Mouse (Mus musculus): ENCODE data around the gene Mapk14. TPM values are rescaled to one million over a fixed set of nuclear protein-coding genes. Genes with fewer than 3 reads are reported as not detected.
A peak's percentile ranks its signal among the peaks of the same experiment; 100 is the strongest.
"Not testable (repeated sequence)": the region's sequence is repeated elsewhere in the genome, so short reads cannot be mapped to it uniquely, and the experiment has no call there.

Mapk14 gene
- polyA plus RNA-seq, 1 experiment from 2014 or later = 47.2 TPM

DNA sequence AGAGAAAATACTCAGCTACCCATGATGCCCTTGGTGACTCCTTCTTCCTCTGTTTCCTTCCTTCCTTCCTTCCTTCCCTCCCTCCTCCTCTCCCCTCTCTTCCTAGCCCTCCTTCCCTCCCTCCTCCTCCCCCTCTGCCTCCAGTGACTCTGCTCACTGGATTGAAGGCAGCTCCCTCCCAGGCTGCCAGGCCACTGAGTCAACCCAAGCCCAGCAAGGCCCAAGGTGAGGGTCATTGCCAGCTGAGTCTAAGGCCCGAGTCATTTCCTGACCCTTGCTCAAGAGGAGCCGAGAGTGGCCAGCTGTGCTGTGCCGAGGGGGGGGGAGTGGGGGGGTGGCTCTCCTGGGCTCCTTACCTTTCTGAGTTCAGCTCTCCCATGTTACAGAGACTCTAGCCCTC is 75.1 kb downstream of the Mapk14 start:
- 73% methylated on average over 3 of the region's 3 CpGs for WGBS
- H3K9ac ChIP-seq (ENCODE audit: low read length) = no peak overlapping the region
- H3K9me3 ChIP-seq (ENCODE audit: control insufficient read depth, low read length) = no peaks in the 10 kb centered on the region
- H3K4me3 ChIP-seq (ENCODE audit: low read depth, low read length) = no peak overlapping the region
- no peak overlapping the region for H3K4me2 ChIP-seq
- H3K27ac ChIP-seq (ENCODE audit: low read depth, low read length) = no peak overlapping the region
- H3K27me3 ChIP-seq (ENCODE audit: control insufficient read depth, insufficient read depth, low read length) = peaks cover 30% of the 10 kb centered on the region
- ATAC-seq (ENCODE audit: low FRiP score) (no peak), DNase-seq (ENCODE audit: low spot score, missing footprints) (no peak)
- H3K4me1 ChIP-seq (ENCODE audit: control insufficient read depth, insufficient read depth, low read length) = peaks cover 11% of the 10 kb centered on the region
- no peaks in the 10 kb centered on the region for H3K36me3 ChIP-seq (ENCODE audit: control insufficient read depth, insufficient read depth, low read length)

DNA sequence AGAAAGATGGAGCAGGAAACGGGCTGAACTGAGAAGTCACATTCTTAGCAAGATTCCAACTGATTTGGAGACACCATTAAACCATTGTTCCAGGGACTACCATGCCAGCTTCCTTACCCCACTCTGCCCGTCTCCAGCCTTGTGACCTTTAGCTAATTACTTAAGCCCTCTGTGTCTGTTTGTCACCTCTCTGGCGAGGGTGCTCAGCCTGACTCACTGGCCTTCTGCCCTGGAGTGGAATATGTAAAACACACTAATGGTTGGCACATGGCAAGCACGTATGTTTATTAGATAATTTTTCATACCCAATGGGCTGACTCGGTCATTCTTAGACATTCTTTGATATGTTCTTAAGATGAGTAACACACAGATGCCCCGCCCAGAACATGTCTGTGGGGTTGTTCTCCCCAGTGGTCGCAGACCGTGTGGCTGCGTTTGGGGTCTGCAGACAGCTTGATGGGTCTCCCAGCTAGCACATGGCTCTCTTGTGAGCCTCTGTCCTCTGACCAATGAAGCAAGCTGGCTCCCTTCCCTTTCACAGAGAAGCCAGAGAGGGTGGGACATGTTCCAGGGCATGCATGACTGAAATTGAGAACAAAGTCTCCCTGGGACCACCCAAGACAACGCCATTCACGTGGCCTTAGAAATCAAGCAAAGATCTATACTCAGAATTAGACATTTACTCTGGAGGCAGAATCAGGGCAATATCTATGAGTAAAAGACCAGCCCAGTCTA is 75.8 kb downstream of the Mapk14 start:
- Histone ChIP-seq H3K9me3 (ENCODE audit: control insufficient read depth, low read length) (no peaks in the 10 kb centered on the region), H3K27me3 (ENCODE audit: control insufficient read depth, insufficient read depth, low read length) (peaks cover 31% of the 10 kb centered on the region), H3K4me2 (no peak overlapping the region), H3K4me1 (ENCODE audit: control insufficient read depth, insufficient read depth, low read length) (peaks cover 11% of the 10 kb centered on the region), H3K9ac (ENCODE audit: low read length) (no peak overlapping the region), H3K36me3 (ENCODE audit: control insufficient read depth, insufficient read depth, low read length) (no peaks in the 10 kb centered on the region), H3K27ac (ENCODE audit: low read depth, low read length) (no peak overlapping the region), H3K4me3 (ENCODE audit: low read depth, low read length) (no peak overlapping the region)
- ATAC-seq (ENCODE audit: low FRiP score) (no peak), DNase-seq (ENCODE audit: low spot score, missing footprints) (no peak)
- WGBS = 72% methylated on average over 11 of the region's 11 CpGs

DNA sequence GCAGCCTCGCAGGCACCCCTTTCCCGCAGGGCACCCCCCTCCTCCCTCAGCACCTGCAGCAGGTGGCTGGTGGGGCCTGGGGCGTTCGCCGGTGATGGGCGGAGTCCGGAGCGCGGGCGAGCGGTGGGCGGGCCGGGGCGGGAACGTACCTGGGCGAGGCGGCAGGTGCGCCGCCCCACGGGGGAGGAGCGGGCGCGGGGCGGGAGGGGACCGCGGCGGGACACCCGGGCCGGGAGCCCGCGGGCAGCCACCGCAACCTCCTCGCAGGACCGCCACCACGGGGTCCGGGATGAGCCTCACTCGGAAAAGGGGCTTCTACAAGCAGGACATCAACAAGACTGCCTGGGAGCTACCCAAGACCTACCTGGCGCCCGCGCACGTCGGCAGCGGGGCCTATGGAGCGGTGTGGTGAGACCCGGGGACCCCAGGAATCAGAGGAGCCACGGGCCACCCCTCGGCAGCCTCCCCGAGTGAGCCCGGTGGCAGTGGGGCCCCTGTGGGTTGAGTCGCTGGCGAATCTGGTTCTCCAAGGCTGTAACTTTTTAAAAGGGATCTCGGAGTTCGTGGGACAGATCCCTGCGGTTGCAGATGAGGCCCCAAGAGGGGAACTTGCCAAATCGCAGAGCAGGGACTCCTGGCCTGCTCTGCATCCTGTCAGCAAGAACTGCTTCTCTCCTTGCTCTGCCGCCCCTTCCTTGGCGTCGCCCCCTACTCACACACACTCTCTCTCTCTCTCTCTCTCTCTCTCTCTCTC is 78.2 kb downstream of the Mapk14 start, which contains the start of gene Mapk13:
Mapk13 (plus strand) TSS at position 177 of the 754 bp plus-strand sequence.
- H3K27me3 ChIP-seq (ENCODE audit: control insufficient read depth, insufficient read depth, low read length) = peaks cover 31% of the 10 kb centered on the region
- peak within 1 kb of the TSS; percentile 27 for H3K4me3 ChIP-seq (ENCODE audit: low read depth, low read length)
- H3K4me2 ChIP-seq = peak within 1 kb of the TSS; percentile 44
- H3K9ac ChIP-seq (ENCODE audit: low read length) = peak within 1 kb of the TSS; percentile 33; the same call in 1 of the 2 replicates
- no peaks in the 10 kb centered on the region for H3K36me3 ChIP-seq (ENCODE audit: control insufficient read depth, insufficient read depth, low read length)
- no peak for ATAC-seq (ENCODE audit: low FRiP score)
- peaks cover 11% of the 10 kb centered on the region for H3K4me1 ChIP-seq (ENCODE audit: control insufficient read depth, insufficient read depth, low read length)
- no peak within 1 kb of the TSS for H3K27ac ChIP-seq (ENCODE audit: low read depth, low read length)
- WGBS = 3% methylated on average over 35 of the region's 58 CpGs
- DNase-seq (ENCODE audit: low spot score, missing footprints) = peak; percentile 83
- no peaks in the 10 kb centered on the region for H3K9me3 ChIP-seq (ENCODE audit: control insufficient read depth, low read length)

DNA sequence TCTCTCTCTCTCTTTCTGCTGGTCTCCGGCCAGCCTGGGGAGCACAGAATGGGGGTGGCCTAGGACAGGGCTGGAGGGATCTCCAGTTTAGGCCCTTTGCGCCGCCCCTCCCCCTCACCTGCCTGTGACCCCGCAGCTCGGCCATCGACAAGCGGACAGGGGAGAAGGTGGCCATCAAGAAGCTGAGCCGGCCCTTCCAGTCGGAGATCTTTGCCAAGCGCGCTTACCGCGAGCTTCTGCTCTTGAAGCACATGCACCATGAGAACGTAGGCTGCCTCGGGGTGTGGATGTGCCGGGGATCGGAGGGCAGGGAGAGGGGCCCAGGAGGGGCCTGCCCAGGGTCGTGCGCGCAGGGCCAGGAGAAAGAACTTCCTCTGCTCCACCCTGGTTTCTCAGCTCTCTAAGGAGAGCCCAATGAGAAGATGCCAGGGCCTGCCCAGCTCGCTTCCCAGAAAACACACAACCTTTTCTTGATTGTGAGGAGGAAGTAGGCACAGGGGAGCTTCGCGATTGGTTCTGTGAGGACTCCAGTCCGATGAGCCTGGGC is 78.8 kb downstream of the Mapk14 start:
- 8% methylated on average over 24 of the region's 24 CpGs for WGBS
- Histone ChIP-seq H3K27ac (ENCODE audit: low read depth, low read length) (no peak overlapping the region), H3K4me1 (ENCODE audit: control insufficient read depth, insufficient read depth, low read length) (peaks cover 11% of the 10 kb centered on the region), H3K9me3 (ENCODE audit: control insufficient read depth, low read length) (no peaks in the 10 kb centered on the region), H3K9ac (ENCODE audit: low read length) (peak overlapping the region; percentile 33; the same call in 1 of the 2 replicates), H3K4me3 (ENCODE audit: low read depth, low read length) (peak overlapping the region; percentile 27), H3K36me3 (ENCODE audit: control insufficient read depth, insufficient read depth, low read length) (no peaks in the 10 kb centered on the region), H3K4me2 (peak overlapping the region; percentile 44), H3K27me3 (ENCODE audit: control insufficient read depth, insufficient read depth, low read length) (peaks cover 31% of the 10 kb centered on the region)
- ATAC-seq (ENCODE audit: low FRiP score) = no peak
- peak; percentile 91 for DNase-seq (ENCODE audit: low spot score, missing footprints)

DNA sequence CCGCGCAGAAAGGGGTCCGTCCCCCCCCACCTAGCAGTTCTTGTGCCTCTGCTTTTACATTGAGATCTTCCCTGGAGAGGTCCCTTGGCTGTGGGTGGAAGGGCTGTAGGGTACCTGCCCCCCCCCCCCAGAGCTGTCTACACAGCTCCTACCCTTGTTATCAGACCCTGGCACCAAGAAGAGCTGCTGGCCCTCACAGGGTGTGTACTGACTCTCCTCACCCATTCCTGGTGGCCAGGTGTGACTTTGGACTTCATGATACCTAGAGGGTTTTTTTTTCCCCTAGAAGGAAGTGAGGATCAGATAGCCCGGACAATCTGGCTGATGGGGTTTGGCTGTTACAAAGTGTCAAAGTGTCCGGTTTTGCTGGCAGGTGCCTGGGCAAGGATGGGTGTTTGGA is 80.2 kb downstream of the Mapk14 start:
- H3K4me2 ChIP-seq = no peak overlapping the region
- ATAC-seq (ENCODE audit: low FRiP score) (no peak), DNase-seq (ENCODE audit: low spot score, missing footprints) (no peak)
- H3K27ac ChIP-seq (ENCODE audit: low read depth, low read length) = no peak overlapping the region
- no peak overlapping the region for H3K9ac ChIP-seq (ENCODE audit: low read length)
- H3K9me3 ChIP-seq (ENCODE audit: control insufficient read depth, low read length) = no peaks in the 10 kb centered on the region
- no peak overlapping the region for H3K4me3 ChIP-seq (ENCODE audit: low read depth, low read length)
- 87% methylated on average over 5 of the region's 5 CpGs for WGBS
- peaks cover 11% of the 10 kb centered on the region for H3K4me1 ChIP-seq (ENCODE audit: control insufficient read depth, insufficient read depth, low read length)
- peaks cover 31% of the 10 kb centered on the region for H3K27me3 ChIP-seq (ENCODE audit: control insufficient read depth, insufficient read depth, low read length)
- H3K36me3 ChIP-seq (ENCODE audit: control insufficient read depth, insufficient read depth, low read length) = no peaks in the 10 kb centered on the region

DNA sequence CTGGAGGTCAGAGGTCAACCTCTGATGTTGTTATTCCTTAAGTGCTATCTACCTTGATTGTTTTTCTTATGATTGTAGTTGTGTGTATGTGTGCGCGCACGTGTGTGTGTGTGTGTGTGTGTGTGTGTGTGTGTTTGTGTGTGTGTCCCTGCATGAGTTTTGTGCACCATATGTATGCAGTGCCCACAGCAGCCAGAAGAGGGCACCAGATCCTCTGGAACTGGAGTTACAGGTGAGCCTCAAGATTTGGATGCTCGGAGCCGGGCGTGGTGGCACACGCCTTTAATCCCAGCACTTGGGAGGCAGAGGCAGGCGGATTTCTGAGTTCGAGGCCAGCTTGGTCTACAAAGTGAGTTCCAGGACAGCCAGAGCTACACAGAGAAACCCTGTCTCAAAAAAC is 83.2 kb downstream of the Mapk14 start:
- WGBS = 96% methylated on average over 8 of the region's 9 CpGs
- H3K9ac ChIP-seq (ENCODE audit: low read length); H3K4me3 ChIP-seq (ENCODE audit: low read depth, low read length); DNase-seq (ENCODE audit: low spot score, missing footprints); H3K9me3 ChIP-seq (ENCODE audit: control insufficient read depth, low read length); H3K4me1 ChIP-seq (ENCODE audit: control insufficient read depth, insufficient read depth, low read length); H3K4me2 ChIP-seq; H3K36me3 ChIP-seq (ENCODE audit: control insufficient read depth, insufficient read depth, low read length); H3K27ac ChIP-seq (ENCODE audit: low read depth, low read length); ATAC-seq (ENCODE audit: low FRiP score): not testable (repeated sequence)
- H3K27me3 ChIP-seq (ENCODE audit: control insufficient read depth, insufficient read depth, low read length) = peaks cover 17% of the 10 kb centered on the region

DNA sequence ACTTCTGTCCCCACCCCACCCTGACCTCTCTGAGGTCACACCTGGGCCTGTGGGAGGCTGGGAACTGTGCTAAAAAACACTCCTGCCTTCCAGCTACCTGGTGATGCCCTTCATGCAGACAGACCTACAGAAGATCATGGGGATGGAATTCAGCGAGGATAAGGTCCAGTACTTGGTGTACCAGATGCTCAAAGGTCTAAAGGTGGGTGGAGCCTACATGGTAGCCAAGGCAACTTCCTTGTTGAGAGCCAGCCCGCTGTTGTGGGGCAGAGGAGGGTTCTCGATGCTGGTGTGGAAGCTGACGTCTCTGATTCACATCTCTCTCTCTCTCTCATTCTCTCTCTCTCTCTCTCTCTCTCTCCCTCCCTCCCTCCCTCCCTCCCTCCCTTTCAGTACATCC is 84.0 kb downstream of the Mapk14 start:
- H3K36me3 ChIP-seq (ENCODE audit: control insufficient read depth, insufficient read depth, low read length) = no peaks in the 10 kb centered on the region
- no peak overlapping the region for H3K4me2 ChIP-seq
- H3K9ac ChIP-seq (ENCODE audit: low read length) = no peak overlapping the region
- no peak overlapping the region for H3K27ac ChIP-seq (ENCODE audit: low read depth, low read length)
- no peak overlapping the region for H3K4me3 ChIP-seq (ENCODE audit: low read depth, low read length)
- ATAC-seq (ENCODE audit: low FRiP score) (no peak), DNase-seq (ENCODE audit: low spot score, missing footprints) (no peak)
- H3K4me1 ChIP-seq (ENCODE audit: control insufficient read depth, insufficient read depth, low read length) = no peaks in the 10 kb centered on the region
- 90% methylated on average over 4 of the region's 4 CpGs for WGBS
- H3K9me3 ChIP-seq (ENCODE audit: control insufficient read depth, low read length) = no peaks in the 10 kb centered on the region
- H3K27me3 ChIP-seq (ENCODE audit: control insufficient read depth, insufficient read depth, low read length) = peaks cover 10% of the 10 kb centered on the region; the same call in 1 of the 2 replicates

DNA sequence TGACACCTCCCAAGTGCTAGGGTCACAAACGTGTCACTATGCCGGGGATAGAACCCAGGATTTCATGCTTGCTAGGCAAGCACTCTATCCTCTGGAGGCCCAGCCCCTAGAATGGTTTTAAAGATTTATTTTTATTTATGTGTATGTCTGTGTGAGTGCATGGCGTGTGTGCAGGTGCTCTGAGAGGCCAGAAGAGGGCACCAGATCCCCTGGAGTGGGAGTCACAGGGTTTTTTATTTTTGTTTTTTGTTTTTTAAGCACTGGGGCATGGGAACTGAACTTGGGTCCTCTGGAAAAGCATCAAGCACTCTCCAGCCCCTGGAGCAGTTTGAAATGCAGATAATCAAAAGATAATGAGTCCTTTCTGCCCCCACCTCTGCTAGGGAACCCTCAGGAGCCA is 85.7 kb downstream of the Mapk14 start:
- Histone ChIP-seq H3K36me3 (ENCODE audit: control insufficient read depth, insufficient read depth, low read length) (no peaks in the 10 kb centered on the region), H3K27ac (ENCODE audit: low read depth, low read length) (no peak overlapping the region), H3K4me3 (ENCODE audit: low read depth, low read length) (no peak overlapping the region), H3K27me3 (ENCODE audit: control insufficient read depth, insufficient read depth, low read length) (no peaks in the 10 kb centered on the region), H3K9me3 (ENCODE audit: control insufficient read depth, low read length) (no peaks in the 10 kb centered on the region), H3K4me1 (ENCODE audit: control insufficient read depth, insufficient read depth, low read length) (no peaks in the 10 kb centered on the region), H3K9ac (ENCODE audit: low read length) (no peak overlapping the region), H3K4me2 (no peak overlapping the region)
- WGBS = 85% methylated on average over 3 of the region's 3 CpGs
- DNase-seq (ENCODE audit: low spot score, missing footprints) (no peak), ATAC-seq (ENCODE audit: low FRiP score) (no peak)

Data from midbrain, embryonic 11.5 days (tissue).